Mouse (Mus musculus) lung, embryonic 15.5 days (tissue): ENCODE results near the gene Mavs. TPM values are rescaled to one million over a fixed set of nuclear protein-coding genes. Genes with fewer than 3 reads are reported as not detected.

Experiments
- ATAC-seq: fragments of 200-750 bp; cut with Nextera tagmentation; 2 replicates; pipeline ENCODE4 v1.8.0; 2017; ENCODE audit warnings: moderate number of reproducible peaks, borderline replicate concordance; ENCODE audit not compliant: low FRiP score, low TSS enrichment; ENCODE audit errors: extremely low read depth
- H3K27ac ChIP-seq: fragments of 300-500 bp; sonication (generic); 2 replicates; pipeline ENCODE4 v1.5.1; 2015; ENCODE audit warnings: moderate library complexity, mild to moderate bottlenecking, inconsistent platforms
- H3K27me3 ChIP-seq: fragments of 300-500 bp; sonication (generic); 2 replicates; pipeline ENCODE4 v1.6.1; 2015; ENCODE audit warnings: inconsistent platforms
- H3K36me3 ChIP-seq: fragments of 300-500 bp; sonication (generic); 2 replicates; pipeline ENCODE4 v1.6.1; 2015; ENCODE audit warnings: inconsistent platforms
- H3K4me1 ChIP-seq: fragments of 300-500 bp; sonication (generic); 2 replicates; pipeline ENCODE4 v1.6.1; 2015; ENCODE audit warnings: inconsistent platforms
- H3K4me2 ChIP-seq: fragments of 300-500 bp; sonication (generic); 2 replicates; pipeline ENCODE4 v1.6.1; 2015; ENCODE audit warnings: inconsistent platforms, mild to moderate bottlenecking, moderate library complexity
- H3K4me3 ChIP-seq: fragments of 300-500 bp; sonication (generic); 2 replicates; pipeline ENCODE4 v1.5.1; 2015; ENCODE audit warnings: mild to moderate bottlenecking, inconsistent platforms
- H3K9ac ChIP-seq: fragments of 300-500 bp; sonication (generic); 2 replicates; pipeline ENCODE4 v1.6.1; 2015; ENCODE audit warnings: inconsistent platforms
- H3K9me3 ChIP-seq: fragments of 300-500 bp; sonication (generic); 2 replicates; pipeline ENCODE4 v1.6.1; 2016; ENCODE audit warnings: inconsistent platforms
- WGBS: fragments of 180-500 bp; shearing (Covaris S2); methylation state at CpG from one replicate; pipeline ENCODE4 v1.1.7; 2015; 5-methylcytosine and 5-hydroxymethylcytosine counted together
- polyA plus RNA-seq: library from polyadenylated mRNA; unstranded; fragments of >200 nt; fragmentation: Nextera tagmentation; extraction: Ambion mirVana; gene quantifications from 2 replicates; pipeline ENCODE4 v1.2.1, GENCODE M21; 2015

Gene Mavs
- polyA plus RNA-seq, 1 experiment from 2014 or later: 19.7 TPM

DNA sequence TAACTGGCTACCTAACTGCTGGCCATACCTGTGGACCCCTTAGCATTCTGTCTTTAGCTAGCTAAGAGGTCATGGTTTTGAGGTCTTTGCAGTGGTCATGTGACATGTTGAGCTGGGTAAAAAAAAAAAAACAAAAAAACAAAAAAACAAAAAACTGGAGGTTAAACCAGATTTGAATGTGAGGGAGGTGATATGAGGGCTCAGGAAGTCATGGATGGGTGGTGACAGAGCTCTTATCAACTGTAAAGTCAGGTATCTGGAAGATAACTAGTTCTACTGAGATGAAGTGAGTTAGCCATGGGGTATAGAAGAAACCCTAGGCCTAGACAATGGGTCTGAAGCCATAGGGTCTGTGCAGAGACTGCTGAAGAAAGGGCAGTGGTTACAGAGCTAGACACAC is 8.3 kb downstream of the Mavs start:
- no peaks in the 10 kb centered on the region for H3K27me3 ChIP-seq
- peaks cover 70% of the 10 kb centered on the region for H3K36me3 ChIP-seq
- H3K4me2 ChIP-seq: no peak overlapping the region
- H3K9me3 ChIP-seq: no peaks in the 10 kb centered on the region
- no peak for ATAC-seq
- no peaks in the 10 kb centered on the region for H3K4me1 ChIP-seq
- no peak overlapping the region for H3K9ac ChIP-seq
- H3K4me3 ChIP-seq: no peak overlapping the region
- H3K27ac ChIP-seq: no peak overlapping the region

DNA sequence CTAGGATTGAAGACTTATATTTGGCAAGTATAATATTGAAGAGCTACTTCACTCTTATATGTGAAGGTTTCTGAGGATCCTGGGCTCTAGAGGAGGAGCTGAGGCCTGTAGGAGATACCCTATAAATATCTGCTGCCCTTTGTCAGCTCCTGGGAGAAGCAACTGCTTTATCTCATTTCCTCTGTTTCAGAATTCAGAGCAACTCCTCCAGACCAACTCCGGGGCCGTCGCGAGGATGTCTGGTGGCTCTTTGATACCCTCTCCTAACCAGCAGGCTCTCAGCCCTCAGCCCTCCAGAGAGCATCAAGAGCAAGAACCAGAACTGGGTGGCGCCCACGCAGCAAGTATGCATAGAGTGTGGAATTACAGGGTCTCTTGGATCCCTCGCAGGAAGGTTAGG is 9.1 kb downstream of the Mavs start:
- Histone ChIP-seq H3K27me3 (no peaks in the 10 kb centered on the region), H3K9me3 (no peaks in the 10 kb centered on the region), H3K27ac (no peak overlapping the region), H3K36me3 (peaks cover 72% of the 10 kb centered on the region), H3K9ac (no peak overlapping the region), H3K4me3 (no peak overlapping the region), H3K4me2 (no peak overlapping the region), H3K4me1 (no peaks in the 10 kb centered on the region)
- WGBS: 88% methylated on average over 7 of the region's 7 CpGs
- no peak for ATAC-seq

DNA sequence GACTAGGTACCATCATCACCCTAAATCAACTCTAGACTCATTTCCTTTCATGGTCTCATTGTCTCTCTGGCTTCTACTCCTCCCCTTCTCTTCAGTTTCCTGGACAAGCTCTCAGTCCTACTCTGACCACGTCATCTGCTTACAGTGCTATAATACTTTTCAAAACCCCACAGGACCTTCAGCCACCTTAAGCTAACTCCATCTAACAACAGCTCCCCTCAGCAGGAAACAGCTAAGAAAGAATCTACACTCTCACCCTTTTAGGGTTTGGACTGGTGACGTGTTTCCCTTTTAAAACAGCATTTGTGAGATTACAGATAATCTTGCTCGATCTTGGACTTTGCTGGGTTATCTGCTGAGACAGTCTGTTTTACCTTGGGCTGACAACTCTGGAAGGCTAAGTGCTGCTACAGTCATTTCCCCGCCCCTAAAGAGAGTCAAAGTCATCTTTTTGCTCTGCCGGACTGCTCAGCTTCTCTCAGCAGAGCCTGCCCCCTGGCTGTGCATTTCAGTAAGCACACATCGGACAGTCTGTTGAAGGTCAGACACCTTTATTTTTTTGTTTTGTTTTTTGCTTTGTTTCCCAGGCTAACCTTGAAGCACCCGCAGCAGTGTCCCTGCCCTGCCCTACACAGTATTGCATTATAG is 19.9 kb downstream of the Mavs start:
- ATAC-seq: peak; percentile 78
- WGBS: 12% methylated on average over 7 of the region's 7 CpGs
- H3K9ac ChIP-seq: no peak overlapping the region

DNA sequence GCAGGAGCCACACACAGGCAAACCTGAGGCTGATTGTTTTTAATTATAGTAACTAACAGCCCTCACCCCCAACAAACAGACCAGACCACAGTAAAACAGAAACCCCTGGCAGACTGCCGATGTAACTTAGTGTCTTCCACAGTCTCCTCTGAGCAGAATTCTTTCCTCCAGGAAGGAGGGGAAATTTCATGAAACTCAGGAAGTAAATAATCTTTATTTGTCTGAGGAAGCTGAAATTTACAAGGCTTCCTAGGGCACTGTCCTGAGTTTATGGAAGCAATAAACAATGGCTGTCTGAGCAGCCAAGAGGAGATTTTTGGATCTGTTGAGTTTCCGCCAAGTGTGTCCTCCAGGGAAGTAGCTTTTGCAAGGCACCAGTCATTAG is 20.5 kb downstream of the Mavs start:
- peak overlapping the region; percentile 9 for H3K4me2 ChIP-seq
- no peaks in the 10 kb centered on the region for H3K36me3 ChIP-seq
- H3K9ac ChIP-seq: no peak overlapping the region
- H3K27ac ChIP-seq: peak overlapping the region; percentile 68
- H3K27me3 ChIP-seq: no peaks in the 10 kb centered on the region
- no peak overlapping the region for H3K4me3 ChIP-seq
- peaks cover 14% of the 10 kb centered on the region; the same call in 1 of the 2 replicates for H3K4me1 ChIP-seq
- 42% methylated on average over 2 of the region's 2 CpGs for WGBS
- H3K9me3 ChIP-seq: no peaks in the 10 kb centered on the region
- ATAC-seq: no peak; the same call in 1 of the 2 replicates

More for the DNA sequence above, 19.9 kb downstream of the Mavs start:
- Histone ChIP-seq H3K4me3 (no peak overlapping the region), H3K4me2 (peak overlapping the region; percentile 9), H3K27me3 (no peaks in the 10 kb centered on the region), H3K9me3 (no peaks in the 10 kb centered on the region), H3K36me3 (no peaks in the 10 kb centered on the region), H3K4me1 (peaks cover 14% of the 10 kb centered on the region; the same call in 1 of the 2 replicates), H3K27ac (peak overlapping the region; percentile 68)

GRCm38 (mm10) chr2:131255738-131256137 is 21.9 kb downstream of the Mavs start:
- 52% methylated on average over 3 of the region's 3 CpGs for WGBS
- Histone ChIP-seq H3K4me2 (no peak overlapping the region), H3K9me3 (no peaks in the 10 kb centered on the region), H3K4me3 (no peak overlapping the region), H3K4me1 (peaks cover 18% of the 10 kb centered on the region), H3K9ac (no peak overlapping the region), H3K27me3 (no peaks in the 10 kb centered on the region), H3K27ac (no peak overlapping the region), H3K36me3 (no peaks in the 10 kb centered on the region)
- no peak for ATAC-seq

GRCm38 (mm10) chr2:131258693-131259092 is 24.8 kb downstream of the Mavs start:
- Histone ChIP-seq H3K4me1 (peaks cover 21% of the 10 kb centered on the region), H3K4me3 (no peak overlapping the region), H3K27me3 (no peaks in the 10 kb centered on the region), H3K36me3 (no peaks in the 10 kb centered on the region), H3K27ac (no peak overlapping the region), H3K9ac (no peak overlapping the region), H3K9me3 (no peaks in the 10 kb centered on the region), H3K4me2 (no peak overlapping the region)
- WGBS: 76% methylated on average over 8 of the region's 8 CpGs
- ATAC-seq: no peak

- ATAC-seq: no peak
Observed at GRCm38 (mm10) chr2:131260544-131261307, 26.9 kb downstream of the Mavs start.

GRCm38 (mm10) chr2:131261481-131262212 is 27.8 kb downstream of the Mavs start:
- Histone ChIP-seq H3K36me3 (no peaks in the 10 kb centered on the region), H3K27me3 (no peaks in the 10 kb centered on the region), H3K4me1 (peaks cover 36% of the 10 kb centered on the region), H3K4me2 (peak overlapping the region; percentile 57), H3K27ac (peak overlapping the region; percentile 100), H3K9ac (peak overlapping the region; percentile 64), H3K4me3 (peak overlapping the region; percentile 84), H3K9me3 (no peaks in the 10 kb centered on the region)
- WGBS: 6% methylated on average over 10 of the region's 10 CpGs
- peak; percentile 62; the same call in 1 of the 2 replicates for ATAC-seq

More at GRCm38 (mm10) chr2:131260544-131261307, 26.9 kb downstream of the Mavs start:
- Histone ChIP-seq H3K27ac (no peak overlapping the region), H3K36me3 (no peaks in the 10 kb centered on the region), H3K9me3 (no peaks in the 10 kb centered on the region), H3K4me2 (no peak overlapping the region), H3K27me3 (no peaks in the 10 kb centered on the region), H3K4me3 (no peak overlapping the region), H3K4me1 (peaks cover 36% of the 10 kb centered on the region), H3K9ac (no peak overlapping the region)
- WGBS: 23% methylated on average over 9 of the region's 9 CpGs

GRCm38 (mm10) chr2:131262213-131262672 is 28.4 kb downstream of the Mavs start, which contains the start of gene Pank2:
TSS of gene Pank2 (plus strand) at chr2:131262495.
- Histone ChIP-seq H3K27me3 (no peaks in the 10 kb centered on the region), H3K27ac (peak within 1 kb of the TSS; percentile 100), H3K9me3 (no peaks in the 10 kb centered on the region), H3K9ac (peak within 1 kb of the TSS; percentile 98), H3K4me1 (peaks cover 36% of the 10 kb centered on the region), H3K4me2 (peak within 1 kb of the TSS; percentile 66), H3K36me3 (no peaks in the 10 kb centered on the region), H3K4me3 (peak within 1 kb of the TSS; percentile 84)
- 1% methylated on average over 48 of the region's 49 CpGs for WGBS
- ATAC-seq: peak; percentile 99

GRCm38 (mm10) chr2:131262680-131263670 is 29.1 kb downstream of the Mavs start:
- peak; percentile 84 for ATAC-seq

DNA sequence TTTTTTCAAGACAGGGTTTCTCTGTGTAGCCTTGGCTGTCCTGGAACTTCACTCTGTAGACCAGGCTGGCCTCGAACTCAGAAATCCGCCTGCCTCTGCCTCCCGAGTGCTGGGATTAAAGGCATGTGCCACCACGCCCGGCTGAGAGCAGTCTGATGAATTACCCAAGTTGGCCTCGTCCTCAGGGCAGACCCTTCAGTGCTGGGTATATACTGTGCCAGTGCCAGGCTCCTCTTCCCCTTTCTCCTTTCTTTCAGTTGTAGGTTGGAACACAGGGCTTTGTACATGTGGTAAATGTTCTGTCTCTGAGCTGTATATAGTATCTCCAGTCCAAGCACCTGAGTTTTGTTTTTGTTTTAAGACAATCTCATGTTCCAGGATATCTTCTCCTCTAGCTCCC is 30.2 kb downstream of the Mavs start:
- H3K9me3 ChIP-seq: no peaks in the 10 kb centered on the region
- no peak overlapping the region for H3K27ac ChIP-seq
- H3K36me3 ChIP-seq: no peaks in the 10 kb centered on the region
- H3K4me1 ChIP-seq: peaks cover 36% of the 10 kb centered on the region
- H3K4me3 ChIP-seq: peak overlapping the region; percentile 84
- H3K27me3 ChIP-seq: no peaks in the 10 kb centered on the region
- H3K9ac ChIP-seq: no peak overlapping the region
- 66% methylated on average over 6 of the region's 6 CpGs for WGBS
- ATAC-seq: no peak
- H3K4me2 ChIP-seq: peak overlapping the region; percentile 66

More at GRCm38 (mm10) chr2:131262680-131263670, 29.1 kb downstream of the Mavs start:
- peak overlapping the region; percentile 100 for H3K27ac ChIP-seq
- peak overlapping the region; percentile 84 for H3K4me3 ChIP-seq
- H3K4me1 ChIP-seq: peaks cover 36% of the 10 kb centered on the region
- H3K9ac ChIP-seq: peak overlapping the region; percentile 98
- no peaks in the 10 kb centered on the region for H3K27me3 ChIP-seq
- H3K9me3 ChIP-seq: no peaks in the 10 kb centered on the region
- under 1% methylated on average over 49 of the region's 59 CpGs for WGBS
- peak overlapping the region; percentile 66 for H3K4me2 ChIP-seq
- H3K36me3 ChIP-seq: no peaks in the 10 kb centered on the region
